Mouse (Mus musculus): Measurements from ENCODE around the gene Gja10.

GRCm38 (mm10) chr4:32560246-32560645 is 42.3 kb downstream of the Gja10 start:
- TF ChIP-seq POLR2A (IDR thresholded peaks at IDR 0.05; ENCODE audit: insufficient read length, low read depth) = no peak
- TF ChIP-seq USF1 (IDR thresholded peaks at IDR 0.05; ENCODE audit: low read depth) = no peak
- TF ChIP-seq MAX (IDR thresholded peaks at IDR 0.05; ENCODE audit: low read depth) = no peak
- no peak for TF ChIP-seq TCF3 (IDR thresholded peaks at IDR 0.05; ENCODE audit: insufficient read length, low read depth)
- no peak for TF ChIP-seq REST (IDR thresholded peaks at IDR 0.05; ENCODE audit: insufficient read depth, insufficient read length)
- no peak for TF ChIP-seq E2F4 (IDR thresholded peaks at IDR 0.05; ENCODE audit: insufficient read depth)
- no peak for TF ChIP-seq SRF (IDR thresholded peaks at IDR 0.05; ENCODE audit: control insufficient read depth, insufficient read length, low read depth)
- TF ChIP-seq MYOD1 (IDR thresholded peaks at IDR 0.05; ENCODE audit: control insufficient read depth in 1 of 3, insufficient read length in 2 of 3, low read depth in 2 of 3) = peak in 2 of 3 experiments; percentile 53 to 71
- TF ChIP-seq MYOG (IDR thresholded peaks at IDR 0.05; ENCODE audit: control insufficient read depth in 1 of 3, insufficient read depth in 1 of 3, insufficient read length in 2 of 3, low read depth in 2 of 3) = no peak
- TF ChIP-seq CEBPB (IDR thresholded peaks at IDR 0.05; ENCODE audit: insufficient read depth, poor library complexity, severe bottlenecking) = no peak
